Mouse (Mus musculus): ENCODE measurements around the gene Gm10837. TPM values are rescaled to one million over a fixed set of nuclear protein-coding genes. Genes with fewer than 3 reads are reported as not detected.

The Gm10837 gene
- polyA plus RNA-seq, 1 experiment = not detected

DNA sequence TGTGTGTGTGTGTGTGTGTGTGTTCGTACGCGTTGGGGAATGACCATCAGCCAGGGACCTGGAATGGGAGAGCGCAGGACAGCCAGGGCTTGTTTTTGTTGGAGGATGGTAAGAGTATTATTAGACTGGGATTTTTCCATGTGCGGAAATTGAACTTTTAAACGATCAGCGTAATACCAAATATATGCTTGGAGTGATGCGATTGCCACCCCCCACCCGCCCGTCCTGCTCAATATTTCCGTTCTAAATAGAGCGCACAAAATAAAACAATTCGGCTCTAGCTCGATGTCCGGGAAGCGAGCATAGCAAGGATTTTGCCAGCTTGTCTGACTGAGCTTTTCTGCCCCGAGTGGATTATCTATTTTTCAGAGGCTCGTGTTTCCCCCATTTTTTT, 13.6 kb upstream of the Gm10837 start:
- WGBS = 6% methylated on average over 18 of the region's 18 CpGs

DNA sequence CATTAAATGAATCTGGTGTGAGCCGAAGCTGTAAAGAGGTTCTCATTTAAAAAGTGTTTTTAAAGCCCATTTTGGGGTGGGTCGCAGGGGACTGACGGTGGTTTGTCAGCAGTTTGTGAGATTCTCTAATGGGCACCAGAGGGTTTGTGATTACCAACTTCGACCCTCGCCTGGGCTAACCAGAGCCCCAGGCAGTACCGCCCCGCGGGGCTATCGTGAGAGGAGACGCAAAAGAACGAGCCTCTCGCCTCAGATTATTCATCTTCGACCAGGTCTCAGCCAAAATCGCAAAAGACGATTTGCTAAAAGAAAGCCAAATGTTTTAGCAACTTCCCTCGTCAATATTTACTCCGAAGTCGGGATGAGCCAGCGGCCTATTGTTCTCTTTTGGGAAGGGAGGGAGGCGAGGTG, 13.1 kb upstream of the Gm10837 start:
- Histone ChIP-seq H3K4me3 (ENCODE audit: low read depth, low read length) (no peak overlapping the region), H3K4me1 (ENCODE audit: control insufficient read depth, insufficient read depth, insufficient read length, low read length) (peaks cover 9% of the 10 kb centered on the region), H3K36me3 (ENCODE audit: control insufficient read depth, insufficient read depth, low read length) (no peaks in the 10 kb centered on the region), H3K27me3 (ENCODE audit: control insufficient read depth, insufficient read depth, low read length) (peaks cover 88% of the 10 kb centered on the region), H3K27ac (ENCODE audit: insufficient read depth, low read depth, low read length) (no peak overlapping the region)
- TF ChIP-seq CTCF (IDR thresholded peaks at IDR 0.05; ENCODE audit: extremely low read depth, insufficient read length, insufficient replicate concordance, low read depth, low read length) = no peak
- no peak for TF ChIP-seq POLR2A (IDR thresholded peaks at IDR 0.05; ENCODE audit: low read depth, low read length)
- 7% methylated on average over 20 of the region's 20 CpGs for WGBS

More for the DNA sequence above, 13.6 kb upstream of the Gm10837 start:
- peaks cover 9% of the 10 kb centered on the region for H3K4me1 ChIP-seq (ENCODE audit: control insufficient read depth, insufficient read depth, insufficient read length, low read length)
- TF ChIP-seq CTCF (IDR thresholded peaks at IDR 0.05; ENCODE audit: extremely low read depth, insufficient read length, insufficient replicate concordance, low read depth, low read length) (no peak), POLR2A (IDR thresholded peaks at IDR 0.05; ENCODE audit: low read depth, low read length) (no peak)
- H3K36me3 ChIP-seq (ENCODE audit: control insufficient read depth, insufficient read depth, low read length) = no peaks in the 10 kb centered on the region
- H3K4me3 ChIP-seq (ENCODE audit: low read depth, low read length) = no peak overlapping the region
- peaks cover 86% of the 10 kb centered on the region for H3K27me3 ChIP-seq (ENCODE audit: control insufficient read depth, insufficient read depth, low read length)
- H3K27ac ChIP-seq (ENCODE audit: insufficient read depth, low read depth, low read length) = no peak overlapping the region

DNA sequence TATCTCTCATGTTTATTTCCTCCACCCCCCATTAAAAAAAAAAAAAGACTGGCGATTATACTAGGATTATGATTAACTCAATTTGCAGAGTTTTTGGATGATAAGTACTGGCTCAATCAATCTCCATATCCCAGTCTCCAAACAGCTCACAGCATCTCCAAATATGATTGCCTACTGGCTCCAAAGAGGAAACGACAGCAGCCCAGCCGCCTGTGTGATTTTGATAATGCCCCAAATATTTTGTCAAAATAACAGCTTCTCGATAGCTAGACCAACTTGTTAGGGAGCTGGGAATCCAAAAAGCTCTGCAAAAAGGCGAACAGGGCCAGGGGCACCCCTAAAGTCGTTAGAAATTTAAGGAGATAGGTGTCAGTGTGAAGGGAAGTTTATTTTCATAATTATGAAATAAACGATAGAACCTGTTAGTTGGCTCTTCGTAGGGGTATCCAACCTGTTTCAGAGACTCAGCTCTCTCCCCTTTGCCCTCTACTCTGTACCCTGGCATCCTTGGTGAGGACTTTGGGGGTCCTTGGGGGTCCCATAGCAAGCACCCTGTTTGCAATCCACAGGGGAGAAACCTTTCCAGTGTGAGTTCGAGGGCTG, 12.3 kb upstream of the Gm10837 start:
- TF ChIP-seq POLR2A (IDR thresholded peaks at IDR 0.05; ENCODE audit: low read depth, low read length) (no peak), CTCF (IDR thresholded peaks at IDR 0.05; ENCODE audit: extremely low read depth, insufficient read length, insufficient replicate concordance, low read depth, low read length) (no peak)
- 3% methylated on average over 9 of the region's 9 CpGs for WGBS
- no peak overlapping the region for H3K27ac ChIP-seq (ENCODE audit: insufficient read depth, low read depth, low read length)
- H3K4me1 ChIP-seq (ENCODE audit: control insufficient read depth, insufficient read depth, insufficient read length, low read length) = peaks cover 9% of the 10 kb centered on the region
- H3K4me3 ChIP-seq (ENCODE audit: low read depth, low read length) = no peak overlapping the region
- H3K27me3 ChIP-seq (ENCODE audit: control insufficient read depth, insufficient read depth, low read length) = peaks cover 88% of the 10 kb centered on the region
- no peaks in the 10 kb centered on the region for H3K36me3 ChIP-seq (ENCODE audit: control insufficient read depth, insufficient read depth, low read length)

DNA sequence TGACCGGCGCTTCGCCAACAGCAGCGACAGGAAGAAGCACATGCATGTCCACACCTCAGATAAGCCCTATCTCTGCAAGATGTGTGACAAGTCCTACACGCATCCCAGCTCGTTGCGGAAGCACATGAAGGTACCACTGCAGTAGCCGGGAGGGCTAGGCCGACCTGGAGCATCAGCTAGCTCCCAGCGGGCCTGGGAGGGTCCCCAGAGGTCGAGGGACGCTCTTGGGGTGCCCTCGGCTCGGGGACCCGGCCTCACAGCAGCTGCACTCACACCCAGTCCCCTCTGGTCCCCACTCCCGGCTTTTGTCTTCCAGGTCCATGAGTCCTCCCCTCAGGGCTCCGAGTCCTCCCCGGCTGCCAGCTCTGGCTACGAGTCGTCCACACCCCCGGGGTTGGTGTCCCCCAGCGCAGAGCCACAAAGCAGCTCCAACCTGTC, 11.8 kb upstream of the Gm10837 start:
- H3K4me3 ChIP-seq (ENCODE audit: low read depth, low read length) = no peak overlapping the region
- peaks cover 88% of the 10 kb centered on the region for H3K27me3 ChIP-seq (ENCODE audit: control insufficient read depth, insufficient read depth, low read length)
- peaks cover 9% of the 10 kb centered on the region for H3K4me1 ChIP-seq (ENCODE audit: control insufficient read depth, insufficient read depth, insufficient read length, low read length)
- no peaks in the 10 kb centered on the region for H3K36me3 ChIP-seq (ENCODE audit: control insufficient read depth, insufficient read depth, low read length)
- no peak overlapping the region for H3K27ac ChIP-seq (ENCODE audit: insufficient read depth, low read depth, low read length)
- 3% methylated on average over 22 of the region's 22 CpGs for WGBS
- no peak for TF ChIP-seq POLR2A (IDR thresholded peaks at IDR 0.05; ENCODE audit: low read depth, low read length)
- TF ChIP-seq CTCF (IDR thresholded peaks at IDR 0.05; ENCODE audit: extremely low read depth, insufficient read length, insufficient replicate concordance, low read depth, low read length) = no peak

DNA sequence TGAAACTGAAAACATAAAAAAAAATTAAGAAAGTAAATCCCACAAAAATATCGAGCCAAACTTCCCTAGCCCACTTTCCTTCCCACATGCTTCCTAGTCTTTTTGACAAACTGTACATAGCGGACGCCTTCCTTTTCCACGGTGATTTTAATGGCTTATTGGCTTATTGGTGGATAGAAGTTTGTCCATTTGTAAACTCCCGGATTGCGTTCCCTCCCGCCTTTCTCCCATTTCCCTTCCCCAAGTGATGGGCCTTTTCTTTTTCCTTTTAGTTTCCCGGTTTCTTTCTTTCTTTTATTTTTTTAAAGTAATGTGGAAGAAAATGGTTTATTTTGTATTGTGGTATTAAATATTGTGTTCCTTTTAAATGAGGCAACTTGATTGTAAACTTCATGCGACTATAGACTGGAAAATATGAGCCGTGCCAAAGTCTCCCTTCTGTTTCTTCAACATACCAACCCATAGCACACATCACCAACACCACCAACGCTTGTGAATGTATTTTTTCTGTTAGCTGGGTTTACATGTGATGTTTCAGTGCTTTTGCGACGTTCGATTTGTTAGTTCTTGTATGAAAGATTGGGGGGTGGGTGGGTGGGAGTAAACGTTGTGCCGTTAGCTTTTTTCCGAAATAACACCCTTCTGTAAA, 10.8 kb upstream of the Gm10837 start:
- peaks cover 88% of the 10 kb centered on the region for H3K27me3 ChIP-seq (ENCODE audit: control insufficient read depth, insufficient read depth, low read length)
- H3K36me3 ChIP-seq (ENCODE audit: control insufficient read depth, insufficient read depth, low read length) = no peaks in the 10 kb centered on the region
- H3K27ac ChIP-seq (ENCODE audit: insufficient read depth, low read depth, low read length) = no peak overlapping the region
- peaks cover 9% of the 10 kb centered on the region for H3K4me1 ChIP-seq (ENCODE audit: control insufficient read depth, insufficient read depth, insufficient read length, low read length)
- TF ChIP-seq CTCF (IDR thresholded peaks at IDR 0.05; ENCODE audit: extremely low read depth, insufficient read length, insufficient replicate concordance, low read depth, low read length) = no peak
- TF ChIP-seq POLR2A (IDR thresholded peaks at IDR 0.05; ENCODE audit: low read depth, low read length) = no peak
- H3K4me3 ChIP-seq (ENCODE audit: low read depth, low read length) = no peak overlapping the region
- 24% methylated on average over 17 of the region's 17 CpGs for WGBS

DNA sequence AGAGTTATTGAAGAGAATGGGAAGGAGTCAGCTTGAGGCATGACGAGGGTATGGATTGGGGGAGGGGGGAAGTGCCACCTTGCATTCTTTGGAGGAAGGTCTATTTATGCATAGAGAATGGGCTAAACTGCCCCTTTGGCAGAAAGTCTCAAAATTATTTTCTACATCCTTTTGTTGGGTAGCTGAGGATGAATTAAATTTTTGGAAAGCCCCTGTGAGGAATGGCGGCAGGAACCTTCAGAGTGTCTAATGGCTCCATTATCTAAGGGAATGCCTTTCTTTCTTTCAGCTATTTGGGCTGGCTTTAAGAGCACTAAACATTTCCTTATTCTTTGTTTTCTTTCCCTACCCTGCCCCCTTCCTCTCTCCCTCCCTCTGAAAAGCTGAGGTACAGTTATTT, 10.0 kb upstream of the Gm10837 start:
- 11% methylated on average over 2 of the region's 2 CpGs for WGBS
- H3K27ac ChIP-seq (ENCODE audit: insufficient read depth, low read depth, low read length) = no peak overlapping the region
- peaks cover 4% of the 10 kb centered on the region; the same call in 1 of the 2 replicates for H3K4me1 ChIP-seq (ENCODE audit: control insufficient read depth, insufficient read depth, insufficient read length, low read length)
- TF ChIP-seq POLR2A (IDR thresholded peaks at IDR 0.05; ENCODE audit: low read depth, low read length) = no peak
- TF ChIP-seq CTCF (IDR thresholded peaks at IDR 0.05; ENCODE audit: extremely low read depth, insufficient read length, insufficient replicate concordance, low read depth, low read length) = no peak
- H3K4me3 ChIP-seq (ENCODE audit: low read depth, low read length) = no peak overlapping the region
- no peaks in the 10 kb centered on the region for H3K36me3 ChIP-seq (ENCODE audit: control insufficient read depth, insufficient read depth, low read length)
- H3K27me3 ChIP-seq (ENCODE audit: control insufficient read depth, insufficient read depth, low read length) = peaks cover 88% of the 10 kb centered on the region

DNA sequence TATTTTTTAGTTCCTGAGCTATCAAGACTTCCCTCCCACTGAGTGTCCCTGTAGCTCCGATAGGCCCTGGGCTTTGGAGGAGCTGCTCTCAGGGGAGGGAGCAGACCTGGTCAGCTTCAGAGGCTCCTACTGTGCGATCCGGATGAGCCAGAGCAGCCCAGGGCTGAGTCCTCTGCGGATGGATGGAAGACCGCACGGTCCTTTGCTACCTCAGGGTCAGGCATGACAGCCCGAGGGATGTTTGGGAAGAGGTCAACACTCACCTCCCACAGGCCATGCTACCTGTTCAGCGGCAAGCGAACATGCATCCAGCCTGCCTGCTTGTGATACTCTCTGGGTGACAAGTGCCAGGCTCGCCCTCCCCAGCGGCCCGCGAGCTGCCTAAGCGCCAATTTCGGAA, 9.2 kb upstream of the Gm10837 start:
- 10% methylated on average over 15 of the region's 15 CpGs for WGBS
- Histone ChIP-seq H3K27ac (ENCODE audit: insufficient read depth, low read depth, low read length) (no peak overlapping the region), H3K4me3 (ENCODE audit: low read depth, low read length) (no peak overlapping the region), H3K4me1 (ENCODE audit: control insufficient read depth, insufficient read depth, insufficient read length, low read length) (0 out of 2 replicates have a peak, but pooled peaks cover under 1% of the 10 kb centered on the region), H3K27me3 (ENCODE audit: control insufficient read depth, insufficient read depth, low read length) (peaks cover 86% of the 10 kb centered on the region), H3K36me3 (ENCODE audit: control insufficient read depth, insufficient read depth, low read length) (no peaks in the 10 kb centered on the region)
- TF ChIP-seq POLR2A (IDR thresholded peaks at IDR 0.05; ENCODE audit: low read depth, low read length) (no peak), CTCF (IDR thresholded peaks at IDR 0.05; ENCODE audit: extremely low read depth, insufficient read length, insufficient replicate concordance, low read depth, low read length) (no peak)
